Mouse (Mus musculus) G1E (cell line): ENCODE data around the gene Slc23a2. TPM values are rescaled to one million over a fixed set of nuclear protein-coding genes. Genes with fewer than 3 reads are reported as not detected.

Experiments used
- ATAC-seq: 2 replicates; pipeline ENCODE4 v1.8.0; 2016; ENCODE audit warnings: mild to moderate bottlenecking; ENCODE audit not compliant: insufficient number of reproducible peaks, poor library complexity, low FRiP score, severe bottlenecking; ENCODE audit errors: extremely low read depth
- DNase-seq: peaks from one replicate; pipeline ENCODE4 v3.0.0; 2012; ENCODE audit warnings: low spot score
- H3K27me3 ChIP-seq: 2 replicates; pipeline ENCODE4 v1.6.1; 2012; ENCODE audit warnings: mild to moderate bottlenecking, low read length, inconsistent platforms; ENCODE audit not compliant: insufficient read depth
- H3K36me3 ChIP-seq: replicated peaks from 2 replicates; pipeline ENCODE3; 2012; ENCODE audit warnings: mild to moderate bottlenecking, inconsistent platforms
- H3K4me1 ChIP-seq: 2 replicates; pipeline ENCODE4 v1.6.1; 2012; ENCODE audit warnings: low read depth, low read length, inconsistent platforms, mixed read lengths; ENCODE audit not compliant: insufficient read depth
- H3K4me3 ChIP-seq: 2 replicates; pipeline ENCODE4 v1.5.1; 2012; ENCODE audit warnings: low read depth, mild to moderate bottlenecking, inconsistent platforms, low read length, moderate library complexity, mixed read lengths
- H3K9me3 ChIP-seq: replicated peaks from 2 replicates; pipeline ENCODE4 v1.6.1; 2012; ENCODE audit warnings: inconsistent platforms
- CTCF ChIP-seq: IDR thresholded peaks from 2 replicates; pipeline ENCODE4 v1.5.1; 2012; ENCODE audit warnings: low read depth, low read length, inconsistent platforms, mixed read lengths
- GATA1 ChIP-seq: IDR thresholded peaks from 2 replicates; pipeline ENCODE4 v1.6.1; 2012; ENCODE audit warnings: borderline replicate concordance, low read length, inconsistent platforms, mixed read lengths
- GATA2 ChIP-seq: IDR thresholded peaks from 2 replicates; pipeline ENCODE4 v1.6.1; 2012; ENCODE audit warnings: low read depth, low read length, inconsistent platforms, borderline replicate concordance
- POLR2AphosphoS5 ChIP-seq: IDR thresholded peaks from 2 replicates; pipeline ENCODE4 v1.6.1; 2012; ENCODE audit warnings: low read depth, low read length, inconsistent platforms; ENCODE audit not compliant: insufficient replicate concordance
- TAL1 ChIP-seq: conservative IDR thresholded peaks from 2 replicates; pipeline ENCODE4 v1.6.1; 2012; ENCODE audit warnings: low read depth, low read length, inconsistent platforms, mixed read lengths
- polyA plus RNA-seq: library from polyadenylated mRNA; stranded (reverse); fragments of >175 nt; gene quantifications from 2 replicates; pipeline ENCODE4 v1.2.3, GENCODE M21; 2012
- total RNA-seq, 2 experiments: library from RNA; stranded (forward) in 1 of 2; stranded (reverse) in 1 of 2; fragments of 200-1000 nt in 1 of 2; fragments of >200 nt in 1 of 2; fragmentation: Nextera tagmentation in 1 of 2; gene quantifications; 2 replicates each; pipeline ENCODE4 v1.2.3; 2014 to 2017

Slc23a2 gene
- total and polyA plus RNA-seq, 3 experiments: 2.6 to 13.4 (median 12.5) TPM

GRCm38 (mm10) chr2:132139099-132139498 is 5.8 kb downstream of the Slc23a2 start:
- TF ChIP-seq CTCF (no peak), GATA2 (no peak), TAL1 (no peak), POLR2AphosphoS5 (no peak), GATA1 (no peak)
- peaks cover 4% of the 10 kb centered on the region for H3K4me1 ChIP-seq
- ATAC-seq (no peak), DNase-seq (no peak)
- peaks cover 14% of the 10 kb centered on the region for H3K36me3 ChIP-seq
- H3K4me3 ChIP-seq: no peak overlapping the region
- no peaks in the 10 kb centered on the region for H3K9me3 ChIP-seq
- peaks cover under 1% of the 10 kb centered on the region; the same call in 1 of the 2 replicates for H3K27me3 ChIP-seq

- H3K4me3 ChIP-seq: no peak overlapping the region
- peaks cover 7% of the 10 kb centered on the region for H3K36me3 ChIP-seq
- no peaks in the 10 kb centered on the region for H3K27me3 ChIP-seq
- TF ChIP-seq CTCF (0 out of 2 replicates have a peak, but pooled peaks have one; percentile 13), GATA2 (no peak), TAL1 (no peak), GATA1 (no peak)
- H3K4me1 ChIP-seq: peaks cover 10% of the 10 kb centered on the region
- ATAC-seq (no peak), DNase-seq (no peak)
- no peaks in the 10 kb centered on the region for H3K9me3 ChIP-seq
These were observed 8.9 kb downstream of the Slc23a2 start for GRCm38 (mm10) chr2:132135876-132136637.

- peaks cover 5% of the 10 kb centered on the region for H3K36me3 ChIP-seq
- no peak for DNase-seq
- H3K27me3 ChIP-seq: no peaks in the 10 kb centered on the region
- H3K4me3 ChIP-seq: no peak overlapping the region
- peaks cover 12% of the 10 kb centered on the region for H3K4me1 ChIP-seq
- no peaks in the 10 kb centered on the region for H3K9me3 ChIP-seq
- TF ChIP-seq TAL1 (no peak), CTCF (no peak), POLR2AphosphoS5 (no peak), GATA1 (no peak), GATA2 (no peak)
- no peak for ATAC-seq
These were observed 10.2 kb downstream of the Slc23a2 start for GRCm38 (mm10) chr2:132134758-132135157.

GRCm38 (mm10) chr2:132133436-132133835 is 11.5 kb downstream of the Slc23a2 start:
- Histone ChIP-seq H3K9me3 (no peaks in the 10 kb centered on the region), H3K4me1 (peaks cover 12% of the 10 kb centered on the region), H3K4me3 (no peak overlapping the region), H3K36me3 (peaks cover 5% of the 10 kb centered on the region), H3K27me3 (no peaks in the 10 kb centered on the region)
- TF ChIP-seq POLR2AphosphoS5 (no peak), GATA2 (no peak), CTCF (no peak), TAL1 (no peak), GATA1 (no peak)
- no peak for ATAC-seq
- no peak for DNase-seq

- Histone ChIP-seq H3K27me3 (no peaks in the 10 kb centered on the region), H3K9me3 (no peaks in the 10 kb centered on the region), H3K4me1 (peaks cover 12% of the 10 kb centered on the region), H3K36me3 (no peaks in the 10 kb centered on the region), H3K4me3 (no peak overlapping the region; the same call in 1 of the 2 replicates)
- peak; percentile 37 for DNase-seq
- TF ChIP-seq POLR2AphosphoS5 (no peak), GATA1 (no peak), GATA2 (no peak), TAL1 (no peak), CTCF (no peak)
- peak; percentile 81 for ATAC-seq
These were observed 13.6 kb downstream of the Slc23a2 start for GRCm38 (mm10) chr2:132131266-132131665.

GRCm38 (mm10) chr2:132129980-132130379 is 14.9 kb downstream of the Slc23a2 start:
- ATAC-seq (no peak), DNase-seq (no peak)
- no peaks in the 10 kb centered on the region for H3K27me3 ChIP-seq
- no peak for TF ChIP-seq TAL1
- TF ChIP-seq POLR2AphosphoS5: no peak
- no peak for TF ChIP-seq GATA1
- no peak for TF ChIP-seq CTCF
- TF ChIP-seq GATA2: no peak
- no peaks in the 10 kb centered on the region for H3K36me3 ChIP-seq
- no peaks in the 10 kb centered on the region for H3K9me3 ChIP-seq
- no peak overlapping the region for H3K4me3 ChIP-seq
- peaks cover 12% of the 10 kb centered on the region for H3K4me1 ChIP-seq
